Mouse (Mus musculus) neural tube, embryonic 11.5 days (tissue): Measurements from ENCODE around the gene Rrm1. TPM values are rescaled to one million over a fixed set of nuclear protein-coding genes. Genes with fewer than 3 reads are reported as not detected.

ENCODE experiments used
- polyA plus RNA-seq: library from polyadenylated mRNA; unstranded; fragments of >200 nt; fragmentation: Nextera tagmentation; extraction: Ambion mirVana; gene quantifications from 2 replicates; pipeline ENCODE4 v1.2.1, GENCODE M21; 2014

The Rrm1 gene
- polyA plus RNA-seq, 1 experiment from 2014 or later: 203 TPM

Other genes starting within 250 kb of the Rrm1 start
- 44.5 and 45.9 TPM in 2 replicates for gene Nup98, start 231.5 kb upstream of the Rrm1 start, polyA plus RNA-seq
- 48.9 and 50.6 TPM in 2 replicates for gene Pgap2, start 231.5 kb upstream of the Rrm1 start, polyA plus RNA-seq
- gene Rhog, start 185.6 kb upstream of the Rrm1 start, polyA plus RNA-seq: 35.1 and 38.8 TPM in 2 replicates
- 11.0 and 11.2 TPM in 2 replicates for gene Stim1, start 173.9 kb upstream of the Rrm1 start, polyA plus RNA-seq
- gene Olfr543, start 40.0 kb downstream of the Rrm1 start, polyA plus RNA-seq: 0.31 TPM in 1 of 2 replicates, not detected in the other
- gene Olfr544, start 46.6 kb downstream of the Rrm1 start, polyA plus RNA-seq: 0.07 and 0.16 TPM in 2 replicates
- gene Olfr545, start 57.9 kb downstream of the Rrm1 start, polyA plus RNA-seq: 0.08 TPM in 1 of 2 replicates, not detected in the other
- not detected in 2 replicates for gene Olfr547, start 93.1 kb downstream of the Rrm1 start, polyA plus RNA-seq
- not detected in 2 replicates for gene Olfr548-ps1, start 99.2 kb downstream of the Rrm1 start, polyA plus RNA-seq
- gene Olfr549, start 108.2 kb downstream of the Rrm1 start, polyA plus RNA-seq: not detected in 2 replicates
- 0.13 and 0.14 TPM in 2 replicates for gene Trim21, start 123.8 kb downstream of the Rrm1 start, polyA plus RNA-seq
- gene Olfr550, start 129.7 kb downstream of the Rrm1 start, polyA plus RNA-seq: not detected in 2 replicates
- not detected in 2 replicates for gene Olfr551, start 150.2 kb downstream of the Rrm1 start, polyA plus RNA-seq
- not detected in 2 replicates for gene Olfr552, start 156.1 kb downstream of the Rrm1 start, polyA plus RNA-seq
- not detected in 2 replicates for gene Olfr553, start 176.5 kb downstream of the Rrm1 start, polyA plus RNA-seq
- not detected in 2 replicates for gene Olfr554, start 196.7 kb downstream of the Rrm1 start, polyA plus RNA-seq
- not detected in 2 replicates for gene Olfr555, start 217.1 kb downstream of the Rrm1 start, polyA plus RNA-seq
- gene Olfr556, start 223.2 kb downstream of the Rrm1 start, polyA plus RNA-seq: not detected in 2 replicates
- 10.2 and 11.2 TPM in 2 replicates for gene Trim68, start 245.6 kb downstream of the Rrm1 start, polyA plus RNA-seq